Mouse (Mus musculus) megakaryocyte, adult 5-6 weeks (primary cell): ENCODE measurements around the gene Tnfsf18. TPM values are rescaled to one million over a fixed set of nuclear protein-coding genes. Genes with fewer than 3 reads are reported as not detected.

Source experiments
- ATAC-seq: 2 replicates; pipeline ENCODE4 v1.8.0; 2016; ENCODE audit warnings: mild to moderate bottlenecking, inconsistent platforms; ENCODE audit not compliant: poor library complexity, severe bottlenecking
- total RNA-seq, 2 experiments: library from RNA; stranded (forward) in 1 of 2; stranded (reverse) in 1 of 2; fragments of 153-499, 151-499 nt in 1 of 2; fragments of 221-1000, 200-1000 nt in 1 of 2; gene quantifications; 2 replicates each; pipeline versions ENCODE4 v1.2.3 to v1.2.4; 2015 to 2017

Tnfsf18 gene
- not detected in 2 replicates for total RNA-seq (2015)
- not detected in 2 replicates for total RNA-seq (2017)

DNA sequence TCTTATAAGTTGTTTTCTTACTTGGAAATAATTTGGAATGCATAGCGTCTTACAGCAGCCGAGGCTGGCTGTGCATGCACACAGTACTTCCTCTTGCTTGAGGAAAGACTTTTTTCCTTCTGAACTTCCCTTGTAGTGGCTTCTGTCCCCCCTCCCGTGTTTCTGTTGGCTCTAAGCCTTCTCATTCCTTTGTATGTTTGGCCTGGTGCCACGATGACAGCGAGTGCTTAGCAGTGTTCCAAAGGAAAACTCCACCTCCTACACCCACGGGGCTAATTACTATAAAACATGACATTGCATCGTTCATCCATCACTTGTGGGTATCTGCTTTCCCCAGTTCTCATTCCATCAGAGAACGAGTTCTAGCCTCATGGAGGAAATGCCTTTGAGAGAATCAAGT is at the start of gene Tnfsf18:
Tnfsf18 (plus strand) TSS at position 313 of the 400 bp plus-strand sequence.
- no peak for ATAC-seq

DNA sequence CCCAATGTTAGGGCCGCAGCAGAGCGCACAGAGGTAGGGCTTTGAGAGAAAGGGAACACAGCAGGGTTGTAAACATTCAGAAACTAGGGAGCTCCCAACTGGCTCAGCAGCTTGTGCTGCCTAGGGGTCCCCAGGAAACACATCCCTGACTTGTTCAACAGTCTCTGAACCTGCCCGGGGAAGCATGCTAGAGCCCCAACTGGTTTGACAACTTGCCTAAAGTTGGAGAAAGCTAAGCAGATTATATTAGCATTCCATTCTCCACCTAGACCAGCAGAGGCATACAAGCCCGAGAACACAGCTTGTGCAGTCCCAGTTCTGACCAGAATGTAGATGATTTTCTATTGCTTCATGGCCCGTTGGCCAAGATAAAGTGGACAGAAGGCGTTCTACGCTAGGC is 49.6 kb upstream of the Tnfsf18 start:
- no peak for ATAC-seq

DNA sequence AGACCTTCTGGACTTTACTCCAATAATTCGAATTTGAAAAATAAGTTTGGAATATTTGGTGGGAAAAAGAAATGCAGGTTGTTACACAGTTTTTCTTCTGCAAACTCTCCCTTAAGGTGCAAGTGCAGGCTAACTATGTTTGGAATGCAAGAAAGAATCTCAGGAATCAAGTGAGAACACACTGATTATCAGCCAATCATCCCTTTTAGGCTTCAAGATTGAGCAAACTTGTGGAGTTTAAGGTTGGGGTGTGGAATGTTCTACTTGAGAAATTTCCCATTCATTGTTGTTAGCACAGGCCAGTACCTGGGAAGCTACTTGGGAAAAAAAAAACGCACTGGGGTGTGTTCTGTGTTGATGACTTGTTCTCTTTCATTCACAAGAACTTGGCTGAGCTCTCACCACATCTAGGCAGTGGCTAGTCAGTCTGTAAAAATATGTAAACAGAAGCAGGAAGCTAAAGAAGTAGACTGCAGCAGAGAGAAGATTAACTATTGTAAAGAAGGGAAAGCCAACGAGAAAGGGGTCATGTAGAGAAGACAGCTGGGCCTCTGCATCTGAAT is 42.7 kb upstream of the Tnfsf18 start:
- ATAC-seq, result no peak

DNA sequence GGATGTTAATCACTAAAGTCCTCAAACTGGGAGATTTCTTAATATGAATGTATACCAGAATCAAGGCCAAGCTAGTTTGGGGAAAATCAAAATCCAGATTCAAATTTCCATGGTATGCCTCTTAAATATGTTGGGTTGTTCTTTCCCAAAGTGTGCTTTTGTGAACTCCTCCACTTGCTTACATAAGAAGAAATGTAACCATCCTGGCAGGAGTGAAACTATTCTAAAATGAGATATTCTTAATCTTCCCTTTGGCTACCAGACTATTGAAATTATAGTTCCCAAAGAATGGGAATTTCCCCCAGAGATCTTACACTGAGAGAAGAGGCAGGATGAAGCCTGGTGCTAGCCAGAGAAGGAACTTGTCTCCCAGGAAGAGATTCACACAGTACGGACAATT is 42.2 kb upstream of the Tnfsf18 start:
- ATAC-seq, result no peak

DNA sequence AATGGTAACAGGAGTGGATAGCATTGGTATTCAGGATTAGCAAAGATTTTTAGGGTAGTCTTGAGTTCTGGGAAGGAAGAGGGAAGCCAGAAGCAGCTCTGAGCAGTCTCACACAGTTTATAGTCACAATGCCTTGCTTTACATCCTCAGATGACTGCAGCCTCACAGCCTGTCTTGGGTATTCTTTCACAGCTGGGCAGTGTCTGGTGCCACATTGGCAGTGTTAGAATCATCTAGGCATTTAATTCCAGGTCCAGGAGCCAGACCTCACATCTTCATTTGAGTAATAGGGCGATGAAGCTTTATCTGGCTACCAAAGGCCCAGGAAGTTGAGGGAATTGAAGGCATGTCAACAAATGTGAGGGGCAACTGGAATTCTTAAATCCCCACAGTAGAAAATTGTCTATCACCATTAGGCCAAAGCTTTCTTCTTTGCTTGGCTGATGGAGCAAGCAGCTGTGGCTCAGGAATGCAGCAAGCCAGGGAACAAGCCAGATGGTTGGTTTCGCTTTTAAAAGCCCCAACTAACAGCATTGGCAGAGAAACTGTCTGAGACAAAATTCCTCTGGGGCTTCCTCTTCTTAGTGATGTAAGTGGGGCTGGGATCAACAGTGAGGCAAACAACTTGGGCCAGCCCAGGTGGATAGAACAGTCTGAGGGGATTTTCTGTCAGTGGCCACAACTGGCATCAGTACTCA is 30.9 kb upstream of the Tnfsf18 start:
- no peak for ATAC-seq

DNA sequence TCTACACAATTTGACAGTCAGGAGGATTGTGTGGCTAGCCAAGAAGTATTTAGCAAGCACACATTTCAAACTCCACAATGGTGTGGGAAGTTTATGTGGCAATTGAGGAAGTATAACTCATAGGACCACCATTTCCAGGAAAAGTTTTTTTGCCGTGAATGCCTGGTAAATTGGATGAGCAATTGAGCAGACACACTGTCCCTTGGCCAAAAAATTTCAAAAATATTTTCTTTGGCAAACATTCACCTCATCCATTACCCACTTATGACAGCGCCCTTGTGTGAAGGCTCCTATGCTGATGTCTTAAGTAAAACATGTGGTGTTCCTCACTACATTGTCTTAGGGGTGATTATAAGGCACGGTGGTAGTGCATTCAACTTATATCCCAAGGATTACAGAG is 17.2 kb upstream of the Tnfsf18 start:
- ATAC-seq, result no peak

DNA sequence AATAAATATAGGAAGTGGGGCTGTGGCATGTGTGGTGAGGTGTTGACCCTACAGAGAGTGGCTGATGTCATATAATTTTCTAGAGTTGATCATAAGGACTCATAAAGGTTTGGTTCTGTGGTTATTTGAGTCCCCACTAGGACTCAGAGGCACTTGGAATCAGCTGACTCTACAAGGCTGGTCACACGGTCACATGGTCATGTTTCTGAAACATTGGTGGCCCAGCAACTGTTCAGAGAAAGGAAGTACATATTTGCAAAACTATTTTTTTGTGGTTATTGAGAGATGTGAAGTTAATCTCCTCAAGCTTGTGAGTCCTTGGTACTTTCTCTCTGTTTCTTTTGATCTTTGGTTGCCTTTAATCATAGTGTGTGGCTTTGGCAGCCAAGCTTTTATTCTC is 14.6 kb upstream of the Tnfsf18 start:
- peak; percentile 8; the same call in 1 of the 2 replicates for ATAC-seq

DNA sequence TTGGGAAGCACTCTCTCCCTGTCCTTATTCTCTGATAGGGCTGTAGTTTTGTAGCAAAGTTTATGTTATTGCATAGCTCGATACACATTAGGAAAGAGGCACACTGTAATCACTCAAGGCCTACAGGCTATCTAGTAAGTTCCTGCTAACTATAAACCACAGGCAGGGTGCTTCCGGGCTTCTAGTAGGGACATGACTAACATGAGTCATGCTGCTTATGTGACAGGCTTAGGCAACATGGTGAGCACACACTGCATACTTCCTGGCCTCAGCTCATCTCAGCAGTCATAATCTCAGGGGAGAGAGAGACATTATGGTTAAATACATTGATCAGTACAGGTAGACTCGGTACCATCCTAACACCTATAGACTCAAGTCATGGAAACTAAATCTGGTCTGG is 12.2 kb upstream of the Tnfsf18 start:
- ATAC-seq, result peak; percentile 98

DNA sequence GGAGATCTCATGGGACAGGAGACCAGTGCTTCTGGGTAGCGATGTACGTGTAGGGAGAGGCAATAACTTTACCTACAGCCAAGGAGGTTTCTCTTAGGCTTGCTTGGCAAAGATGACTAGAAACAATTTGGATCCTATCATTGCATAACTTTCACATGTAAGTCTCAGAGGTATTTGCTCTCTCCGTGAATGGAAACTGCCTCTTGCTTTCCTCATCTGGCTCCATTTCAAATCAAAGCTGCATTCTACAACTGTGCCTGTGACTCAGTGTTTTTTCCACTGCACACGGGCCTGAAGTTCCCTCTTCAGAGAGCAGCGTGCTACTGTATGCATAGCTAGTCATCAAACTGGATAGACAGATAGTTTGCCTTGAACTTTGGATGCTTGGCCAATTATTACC is 7.4 kb upstream of the Tnfsf18 start:
- ATAC-seq, result no peak

DNA sequence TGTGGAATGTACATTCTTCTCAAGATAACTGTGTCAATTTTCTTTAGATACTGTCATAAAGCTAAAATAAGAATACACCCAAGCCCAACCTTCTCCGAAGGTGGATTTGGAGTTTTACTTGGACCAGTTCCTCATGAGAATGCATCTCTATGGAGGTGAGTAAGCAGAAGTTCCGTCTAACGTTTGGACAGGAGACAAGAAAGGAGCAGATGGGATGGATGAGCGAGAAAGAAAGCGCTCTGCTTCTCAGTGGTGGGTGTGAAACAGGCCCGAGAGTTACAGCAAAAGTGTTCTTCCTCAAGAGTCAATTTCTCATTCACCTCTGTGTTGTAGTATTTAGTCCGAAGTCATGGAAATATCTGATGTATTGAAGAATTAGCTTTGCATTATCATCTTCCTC is 2.7 kb upstream of the Tnfsf18 start:
- no peak for ATAC-seq

DNA sequence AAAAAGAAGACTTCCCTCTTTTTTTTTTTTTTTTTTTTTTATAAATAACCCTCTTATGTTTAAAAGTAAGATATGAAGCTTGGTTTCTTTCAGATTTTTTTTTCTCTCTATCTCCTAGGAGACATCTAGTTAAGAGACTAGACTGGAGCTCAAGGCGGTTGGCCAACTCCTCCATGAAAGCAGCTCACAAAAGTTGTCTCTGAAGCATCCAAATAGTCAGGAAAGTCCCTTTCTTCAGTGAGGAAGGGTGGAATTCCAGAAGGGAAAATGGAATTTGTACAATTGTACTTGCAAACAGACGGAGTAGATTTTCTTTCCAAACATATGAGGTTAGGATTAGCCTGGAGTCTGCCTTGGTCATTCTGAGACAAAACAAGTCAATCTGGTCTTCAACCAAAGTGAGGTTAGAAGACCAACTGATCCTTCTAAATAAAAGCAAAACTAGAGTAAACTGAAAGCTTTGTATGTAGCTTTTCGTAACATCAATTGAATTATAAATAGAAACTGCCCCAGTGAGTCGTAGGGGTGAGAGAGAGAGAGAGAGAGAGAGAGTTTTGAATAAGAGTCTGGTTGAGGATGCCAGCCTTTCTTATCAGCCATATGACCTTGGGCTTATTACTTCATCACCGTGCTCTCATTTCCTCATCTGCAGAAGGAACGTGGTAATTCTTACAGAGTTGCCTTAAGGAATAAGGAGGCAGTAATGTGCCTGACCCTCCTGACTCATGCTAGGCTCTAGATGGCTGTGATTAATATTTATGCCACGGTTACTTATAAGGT is 2.6 kb downstream of the Tnfsf18 start:
- peak; percentile 78 for ATAC-seq

DNA sequence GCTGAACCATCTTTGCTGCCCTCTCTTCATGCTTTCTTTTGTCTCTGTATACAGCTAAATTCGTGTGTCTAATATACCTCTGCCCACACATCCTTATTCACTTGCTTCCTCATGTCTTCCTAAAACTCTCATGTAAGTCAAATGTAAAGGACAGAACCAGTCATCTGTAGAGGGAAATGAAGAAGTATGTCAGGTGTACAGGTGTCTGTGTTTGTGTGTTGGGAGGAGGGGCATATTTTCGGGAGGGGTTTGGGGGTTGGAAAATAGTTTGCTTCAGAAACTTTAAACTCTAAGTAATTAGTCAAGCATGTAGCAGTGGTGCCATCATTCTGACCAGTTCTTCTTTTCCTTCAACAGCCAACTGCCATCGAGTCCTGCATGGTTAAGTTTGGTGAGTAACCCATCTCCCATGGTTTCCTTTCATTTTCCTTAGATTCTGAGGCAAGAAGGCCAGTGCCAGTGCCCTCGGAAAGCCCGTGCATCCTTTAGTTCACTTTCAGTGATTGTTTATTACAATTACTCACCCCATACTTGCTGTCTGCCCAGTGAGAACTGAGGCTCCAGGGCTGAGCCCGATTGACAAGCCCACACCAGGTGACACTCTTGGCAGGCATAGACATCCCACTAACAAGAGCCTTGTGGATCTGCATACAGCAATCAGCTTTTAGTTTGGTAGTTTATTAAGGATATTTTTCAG is 5.8 kb downstream of the Tnfsf18 start:
- peak; percentile 14 for ATAC-seq

DNA sequence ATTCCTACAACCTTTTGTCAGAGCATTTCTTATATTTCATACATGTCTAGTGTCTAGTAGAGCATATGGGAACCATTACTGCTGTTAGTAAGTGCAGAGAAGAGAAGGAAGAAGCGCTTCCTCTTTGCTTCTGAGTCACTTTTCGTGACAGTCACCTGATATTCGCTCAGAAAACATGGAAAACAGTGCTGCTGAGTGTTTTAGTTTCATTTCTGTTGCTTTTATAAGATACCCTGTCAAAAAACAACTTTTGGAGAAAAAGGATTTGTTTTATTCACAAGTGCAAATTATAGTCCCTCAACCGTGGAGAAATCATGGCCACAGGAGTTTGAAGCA is 6.3 kb downstream of the Tnfsf18 start:
- peak; percentile 79 for ATAC-seq

DNA sequence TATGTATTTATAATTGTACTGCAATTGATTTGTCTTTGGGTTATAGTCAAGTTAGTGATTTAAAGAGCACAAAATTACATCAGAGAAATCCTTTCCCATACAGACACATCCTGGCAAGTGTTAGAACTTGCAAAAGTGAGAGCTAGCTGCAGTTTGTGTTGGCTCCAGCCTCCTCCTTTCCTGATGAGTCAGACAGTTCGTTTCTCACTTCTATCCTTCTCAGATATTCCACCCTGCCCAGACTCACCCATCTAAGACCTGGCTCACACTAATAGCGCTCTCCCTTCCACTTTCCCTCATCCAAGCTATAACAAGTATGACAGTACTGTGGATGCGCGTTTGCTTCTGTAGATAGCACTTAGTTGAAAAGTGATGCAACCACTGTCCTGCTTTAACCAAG is 11.9 kb downstream of the Tnfsf18 start:
- ATAC-seq, result no peak

DNA sequence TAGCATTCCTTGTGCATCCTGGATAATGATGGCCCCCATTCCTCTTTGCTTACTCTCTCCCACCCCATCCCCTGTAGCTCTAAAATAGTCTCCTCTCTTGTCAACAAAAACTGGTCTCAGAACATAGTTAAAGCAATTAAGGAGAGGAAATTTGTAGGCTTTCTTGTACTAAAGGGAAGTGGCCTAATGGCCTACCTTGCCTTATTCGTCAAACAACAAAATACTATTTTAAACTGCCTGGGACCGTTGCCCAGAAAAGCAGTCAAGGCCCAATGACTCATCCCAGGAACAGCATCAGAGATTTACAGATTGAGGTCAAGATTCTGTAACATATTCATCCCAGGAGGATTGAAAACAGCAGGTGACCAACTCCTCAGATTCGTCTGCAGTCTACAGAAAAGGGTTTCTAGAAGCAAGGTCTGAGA is 13.2 kb downstream of the Tnfsf18 start:
- ATAC-seq, result no peak

DNA sequence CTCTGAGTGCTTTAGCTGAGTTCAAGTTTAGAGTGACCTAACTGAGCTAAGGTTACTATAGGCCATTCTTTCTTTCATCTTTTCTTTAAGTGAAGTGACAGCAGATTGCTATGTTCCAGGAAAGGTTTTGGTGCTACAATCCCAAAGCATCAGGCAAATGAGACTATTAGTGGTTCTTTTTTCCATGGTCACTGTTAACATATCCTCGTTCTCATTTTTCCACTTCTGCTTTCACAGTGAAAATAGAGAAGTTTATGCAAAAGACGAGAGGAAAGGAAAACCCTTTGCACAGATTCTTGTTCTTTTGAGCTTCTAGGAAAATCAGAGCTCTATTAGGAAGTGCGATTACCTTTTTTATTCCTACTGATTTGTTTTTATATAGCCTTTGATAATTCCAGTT is 22.9 kb downstream of the Tnfsf18 start:
- peak; percentile 80 for ATAC-seq

DNA sequence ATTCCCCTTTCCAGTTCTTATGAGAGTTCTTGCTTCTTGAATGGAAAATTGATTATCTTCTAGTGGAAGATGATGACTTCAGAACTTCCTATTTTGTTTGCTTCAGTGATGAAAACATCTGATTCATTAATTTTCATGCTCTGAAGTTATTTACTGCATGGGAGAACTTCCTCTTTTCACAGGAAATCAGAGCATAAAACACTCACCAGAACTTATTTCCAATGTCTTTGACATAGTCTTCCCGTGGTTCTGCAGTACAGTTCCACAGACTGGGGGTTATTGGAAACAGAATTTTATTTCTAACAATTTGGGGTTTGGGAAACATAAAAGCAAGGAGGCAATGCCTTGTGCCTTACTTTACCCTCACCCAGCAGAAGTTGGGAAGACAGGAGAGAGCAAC is 25.8 kb downstream of the Tnfsf18 start:
- peak; percentile 43 for ATAC-seq

DNA sequence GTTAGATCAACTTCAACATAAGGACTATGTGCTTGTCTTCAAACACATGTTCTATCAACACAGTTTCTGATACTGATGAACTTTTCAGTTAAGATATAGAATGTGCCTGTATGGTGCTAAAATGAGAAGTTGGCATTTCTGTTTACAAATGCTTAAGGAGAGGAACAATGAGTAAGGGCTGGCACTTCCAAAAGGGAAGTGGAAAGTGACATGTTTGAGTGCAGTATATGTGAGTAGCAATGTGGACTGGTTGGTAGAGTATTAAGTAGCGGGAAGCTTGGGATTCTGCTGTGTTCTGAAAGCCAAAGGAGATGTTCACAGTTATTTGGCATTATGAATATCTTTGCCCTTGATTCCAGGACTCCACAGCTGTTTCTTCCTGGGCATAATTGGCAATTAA is 33.7 kb downstream of the Tnfsf18 start:
- peak; percentile 89 for ATAC-seq

DNA sequence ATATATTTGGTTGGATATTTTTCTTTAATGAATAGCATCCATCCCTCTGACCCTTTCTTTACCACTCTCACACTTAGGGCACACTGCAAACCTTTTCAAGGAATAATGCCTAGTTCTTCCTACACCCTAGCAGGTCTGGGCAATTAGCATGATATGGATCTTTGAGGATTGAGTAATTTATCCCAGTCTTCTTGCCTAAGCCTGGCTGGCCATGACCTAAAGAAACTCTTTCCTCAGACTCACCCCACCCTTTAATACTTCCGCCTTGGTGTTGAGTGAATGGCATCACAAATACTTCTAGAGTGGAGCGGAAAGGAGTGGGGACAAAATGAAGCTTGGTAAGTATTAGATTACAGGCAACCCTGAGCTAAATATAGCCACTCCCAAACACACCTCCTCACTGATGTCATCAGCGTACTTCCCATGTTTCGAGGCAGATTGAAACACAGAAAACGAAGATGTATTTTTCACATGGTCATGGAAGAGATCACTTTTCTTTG is 56.2 kb downstream of the Tnfsf18 start:
- ATAC-seq, result 0 out of 2 replicates have a peak, but pooled peaks have one; percentile 27

DNA sequence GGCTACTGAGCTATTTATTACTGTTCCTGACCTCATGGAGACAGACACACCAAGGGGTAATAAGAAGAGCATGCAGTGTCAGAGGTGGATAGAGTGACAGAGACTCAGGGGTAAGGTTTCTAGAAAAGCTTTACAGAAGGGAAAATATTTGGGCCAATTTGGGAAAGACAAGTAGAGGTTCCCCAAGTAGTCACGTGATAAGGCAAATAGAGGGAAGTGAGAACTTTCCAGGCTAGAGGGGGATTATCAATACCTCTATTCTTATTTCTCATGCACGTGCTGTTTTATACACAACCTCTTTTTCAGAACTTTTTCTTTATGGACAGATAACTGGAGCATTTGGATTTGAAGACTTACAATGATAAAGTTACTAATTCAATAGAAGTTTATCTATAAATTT is 57.6 kb downstream of the Tnfsf18 start:
- 0 out of 2 replicates have a peak, but pooled peaks have one; percentile 5 for ATAC-seq
